Mouse (Mus musculus) hindbrain, embryonic 11.5 days (tissue): ENCODE results near the gene Cdc14b. TPM values are rescaled to one million over a fixed set of nuclear protein-coding genes. Genes with fewer than 3 reads are reported as not detected.
A peak's percentile ranks its signal among the peaks of the same experiment; 100 is the strongest.

Experiments
- ATAC-seq: fragments of 200-750 bp; cut with Nextera tagmentation; 2 replicates; pipeline ENCODE4 v1.8.0; 2017; ENCODE audit warnings: mild to moderate bottlenecking, moderate TSS enrichment, moderate library complexity; ENCODE audit not compliant: low FRiP score
- DNase-seq: peaks from one replicate; pipeline ENCODE4 v3.0.0-alpha.2; 2015; ENCODE audit warnings: low spot score
- H3K27ac ChIP-seq: fragments of 300-500 bp; sonication (generic); 2 replicates; pipeline ENCODE4 v1.5.1; 2014; ENCODE audit warnings: mild to moderate bottlenecking, low read depth, low read length
- H3K27me3 ChIP-seq: fragments of 300-500 bp; sonication (generic); 2 replicates; pipeline ENCODE4 v1.6.1; 2014; ENCODE audit warnings: mild to moderate bottlenecking, low read length, moderate library complexity, mixed read lengths; ENCODE audit not compliant: control insufficient read depth, insufficient read depth
- H3K36me3 ChIP-seq: fragments of 300-500 bp; sonication (generic); 2 replicates; pipeline ENCODE4 v1.6.1; 2014; ENCODE audit warnings: mild to moderate bottlenecking, low read length, moderate library complexity, mixed read lengths; ENCODE audit not compliant: control insufficient read depth, insufficient read depth
- H3K4me1 ChIP-seq: fragments of 300-500 bp; sonication (generic); replicated peaks from 2 replicates; pipeline ENCODE4 v1.6.1; 2014; ENCODE audit warnings: low read length, mixed read lengths; ENCODE audit not compliant: control insufficient read depth, insufficient read depth
- H3K4me2 ChIP-seq: fragments of 300-500 bp; sonication (generic); replicated peaks from 2 replicates; pipeline ENCODE4 v1.6.1; 2014; ENCODE audit warnings: mild to moderate bottlenecking, low read depth, low read length
- H3K4me3 ChIP-seq: fragments of 300-500 bp; sonication (generic); 2 replicates; pipeline ENCODE4 v1.5.1; 2014; ENCODE audit warnings: low read depth, low read length
- H3K9ac ChIP-seq: fragments of 300-500 bp; sonication (generic); 2 replicates; pipeline ENCODE4 v1.6.1; 2014; ENCODE audit warnings: low read depth, low read length
- H3K9me3 ChIP-seq: fragments of 300-500 bp; sonication (generic); 2 replicates; pipeline ENCODE4 v1.6.1; 2016; ENCODE audit warnings: low read length; ENCODE audit not compliant: control insufficient read depth
- WGBS: fragments of 180-500 bp; shearing (Covaris S2); extraction: QIAGEN DNeasy Blood & Tissue Kit; methylation state at CpG from one replicate; pipeline ENCODE4 v1.1.7; 2014; 5-methylcytosine and 5-hydroxymethylcytosine counted together
- polyA plus RNA-seq: library from polyadenylated mRNA; unstranded; fragments of >200 nt; fragmentation: Nextera tagmentation; extraction: Ambion mirVana; gene quantifications from 2 replicates; pipeline ENCODE4 v1.2.1, GENCODE M21; 2014

The Cdc14b gene
- polyA plus RNA-seq, 1 experiment from 2014 or later, result 14.9 TPM

- DNase-seq (peak; percentile 57), ATAC-seq (no peak; the same call in 1 of the 2 replicates)
- 0 out of 2 replicates have a peak, but pooled peaks cover 2% of the 10 kb centered on the region for H3K4me1 ChIP-seq
- H3K9ac ChIP-seq, result peak overlapping the region; percentile 77
- no peaks in the 10 kb centered on the region; the same call in 1 of the 2 replicates for H3K27me3 ChIP-seq
- H3K4me3 ChIP-seq, result peak overlapping the region; percentile 84
- H3K4me2 ChIP-seq, result peak overlapping the region; percentile 98
- H3K27ac ChIP-seq, result no peak overlapping the region
- WGBS, result 1% methylated on average over 14 of the region's 14 CpGs
- 0 out of 2 replicates have a peak, but pooled peaks cover 2% of the 10 kb centered on the region for H3K9me3 ChIP-seq
- H3K36me3 ChIP-seq, result no peaks in the 10 kb centered on the region
Observed at GRCm38 (mm10) chr13:64162626-64163025, 112.5 kb downstream of the Cdc14b start.

DNA sequence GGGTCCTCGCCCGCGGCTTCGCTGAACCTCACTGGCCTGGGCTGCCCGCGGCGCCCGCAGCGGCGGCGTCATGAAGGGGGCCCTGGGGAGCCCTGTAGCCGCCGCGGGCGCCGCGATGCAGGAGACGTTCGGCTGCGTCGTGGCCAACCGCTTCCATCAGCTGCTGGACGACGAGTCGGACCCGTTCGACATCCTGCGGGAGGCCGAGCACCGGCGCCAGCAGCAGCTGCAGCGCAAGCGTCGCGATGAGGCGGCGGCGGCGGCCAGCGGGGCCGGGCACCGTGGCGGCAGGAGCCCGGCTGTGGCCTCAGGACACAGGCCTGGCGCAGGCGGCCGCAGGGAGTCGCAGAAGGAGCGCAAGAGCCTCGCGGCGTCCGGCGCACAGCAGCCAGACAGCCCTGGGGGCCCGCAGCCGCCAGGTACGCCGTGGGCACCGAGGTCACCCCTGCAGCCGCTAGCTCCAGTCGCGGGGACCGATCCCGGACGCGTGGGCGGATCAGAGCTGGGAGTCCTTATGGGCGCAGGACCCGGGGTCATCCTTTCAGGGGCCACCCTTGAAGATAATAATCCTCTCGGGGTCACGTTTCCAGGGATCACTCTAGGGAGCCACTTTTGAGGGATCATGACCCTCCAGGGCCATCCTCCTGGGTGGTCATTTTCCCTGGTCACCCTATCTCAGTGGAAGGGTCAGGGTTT lies 113.0 kb downstream of the Cdc14b start:
- Histone ChIP-seq H3K27ac (peak overlapping the region; percentile 80), H3K4me3 (peak overlapping the region; percentile 84), H3K27me3 (no peaks in the 10 kb centered on the region; the same call in 1 of the 2 replicates), H3K36me3 (no peaks in the 10 kb centered on the region), H3K4me1 (0 out of 2 replicates have a peak, but pooled peaks cover 2% of the 10 kb centered on the region), H3K9me3 (0 out of 2 replicates have a peak, but pooled peaks cover 2% of the 10 kb centered on the region), H3K4me2 (peak overlapping the region; percentile 98), H3K9ac (peak overlapping the region; percentile 77)
- ATAC-seq, result peak; percentile 77
- no peak for DNase-seq
- WGBS, result 0% methylated on average over 55 of the region's 71 CpGs

DNA sequence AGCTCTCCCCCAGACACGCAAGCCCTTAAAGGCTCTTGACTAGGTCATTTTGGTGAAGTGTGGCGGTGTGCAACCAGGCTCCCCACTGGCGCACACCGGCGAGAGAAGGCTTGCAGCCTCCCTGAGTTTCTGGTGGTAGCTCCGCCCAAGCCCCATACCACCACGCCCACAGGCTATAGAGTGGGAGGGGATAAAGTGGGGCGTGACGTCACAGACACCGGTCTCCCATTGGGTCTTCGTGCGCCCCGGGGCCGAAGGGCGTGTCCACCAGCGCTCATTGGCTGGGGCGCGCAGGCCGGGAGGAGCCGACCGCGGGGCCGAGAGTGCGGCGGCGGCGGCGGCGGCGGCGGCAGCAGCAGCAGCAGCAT lies 113.6 kb downstream of the Cdc14b start, which contains the start of gene Habp4:
TSS of gene Habp4 (plus strand) at position 277 of the 368 bp plus-strand sequence.
- Histone ChIP-seq H3K36me3 (no peaks in the 10 kb centered on the region), H3K27me3 (no peaks in the 10 kb centered on the region; the same call in 1 of the 2 replicates), H3K9ac (peak within 1 kb of the TSS; percentile 77), H3K4me3 (peak within 1 kb of the TSS; percentile 84), H3K9me3 (0 out of 2 replicates have a peak, but pooled peaks cover under 1% of the 10 kb centered on the region), H3K4me2 (peak within 1 kb of the TSS; percentile 98), H3K4me1 (0 out of 2 replicates have a peak, but pooled peaks cover 2% of the 10 kb centered on the region), H3K27ac (peak within 1 kb of the TSS; percentile 80)
- WGBS, result under 1% methylated on average over 30 of the region's 31 CpGs
- DNase-seq (peak; percentile 99), ATAC-seq (peak; percentile 98)

DNA sequence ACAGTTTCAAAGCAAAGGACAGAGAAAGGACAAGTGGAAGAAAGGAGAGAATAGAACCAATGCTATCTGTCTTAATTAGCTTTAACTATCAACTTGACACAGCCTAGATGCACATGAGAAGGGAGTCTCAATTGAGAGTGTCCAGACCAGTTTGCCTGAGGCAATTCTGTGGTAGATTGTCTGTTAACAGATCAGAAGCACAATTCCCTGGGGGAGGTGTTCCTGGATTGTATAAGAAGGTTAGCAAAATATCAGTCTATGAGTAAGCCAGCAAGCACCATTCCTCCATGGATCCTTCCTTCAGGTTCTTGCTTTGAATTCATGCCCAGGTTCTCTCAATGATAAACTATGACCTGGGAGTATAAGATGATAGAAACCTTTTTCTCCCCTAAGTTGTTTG lies 118.1 kb downstream of the Cdc14b start:
- Histone ChIP-seq H3K27me3 (no peaks in the 10 kb centered on the region), H3K9ac (no peak overlapping the region), H3K9me3 (no peaks in the 10 kb centered on the region), H3K4me3 (no peak overlapping the region), H3K27ac (no peak overlapping the region), H3K4me2 (no peak overlapping the region), H3K36me3 (no peaks in the 10 kb centered on the region), H3K4me1 (0 out of 2 replicates have a peak, but pooled peaks cover 2% of the 10 kb centered on the region)
- ATAC-seq (no peak), DNase-seq (no peak)

GRCm38 (mm10) chr13:64155171-64155571 lies 119.9 kb downstream of the Cdc14b start:
- Histone ChIP-seq H3K36me3 (no peaks in the 10 kb centered on the region), H3K4me3 (no peak overlapping the region), H3K9me3 (no peaks in the 10 kb centered on the region), H3K4me1 (no peaks in the 10 kb centered on the region), H3K9ac (no peak overlapping the region), H3K27ac (no peak overlapping the region), H3K27me3 (no peaks in the 10 kb centered on the region), H3K4me2 (no peak overlapping the region)
- DNase-seq, result peak; percentile 29
- WGBS, result 21% methylated on average over 1 of the region's 1 CpGs
- ATAC-seq, result no peak

DNA sequence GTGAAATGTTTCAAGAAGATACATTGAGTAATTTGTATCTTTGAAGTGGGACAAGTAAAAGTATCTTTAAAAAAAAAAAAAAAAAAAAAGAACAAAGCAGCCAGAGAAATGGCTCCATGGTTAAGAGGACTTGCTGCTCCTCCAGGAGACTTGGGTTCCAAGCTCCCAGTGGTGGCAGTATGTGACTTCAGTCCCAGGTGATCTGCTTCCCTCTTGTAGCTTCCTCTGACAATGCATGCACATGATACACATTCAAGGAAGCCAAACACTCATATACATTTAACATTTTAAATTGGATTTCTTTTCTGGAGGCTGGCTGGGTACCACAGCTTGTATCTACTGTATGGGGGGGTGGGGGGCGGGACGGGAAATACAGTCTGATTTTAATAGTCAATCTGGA lies 120.4 kb downstream of the Cdc14b start:
- H3K9me3 ChIP-seq, result no peaks in the 10 kb centered on the region
- DNase-seq (no peak), ATAC-seq (no peak)
- H3K4me3 ChIP-seq, result no peak overlapping the region
- no peaks in the 10 kb centered on the region for H3K36me3 ChIP-seq
- WGBS, result 65% methylated on average over 2 of the region's 2 CpGs
- no peak overlapping the region for H3K9ac ChIP-seq
- no peaks in the 10 kb centered on the region for H3K4me1 ChIP-seq
- no peaks in the 10 kb centered on the region for H3K27me3 ChIP-seq
- H3K27ac ChIP-seq, result no peak overlapping the region
- H3K4me2 ChIP-seq, result no peak overlapping the region

DNA sequence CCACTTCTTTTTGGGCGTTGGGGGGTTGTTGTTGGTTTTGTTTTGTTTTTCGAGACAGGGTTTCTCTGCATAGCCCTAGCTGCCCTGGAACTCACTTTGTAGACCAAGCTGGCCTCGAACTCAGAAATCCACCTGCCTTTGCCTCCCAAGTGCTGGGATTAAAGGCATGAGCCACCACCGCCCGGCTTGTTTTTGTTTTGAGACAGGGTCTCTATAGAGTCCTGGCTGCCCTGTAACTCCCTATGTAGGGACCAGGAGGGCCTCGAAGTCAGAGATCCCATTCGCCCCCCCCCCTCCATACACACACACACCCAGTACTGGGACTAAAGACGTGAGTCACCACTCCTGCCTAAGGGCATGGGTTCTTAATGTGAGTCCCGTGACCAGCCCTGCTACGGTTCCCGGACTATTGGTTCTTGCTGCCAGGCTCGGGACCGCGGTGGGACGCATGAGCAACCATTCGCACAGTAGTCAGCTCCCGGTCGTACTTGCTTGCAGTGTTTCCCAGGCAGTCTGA lies 121.3 kb downstream of the Cdc14b start:
- H3K4me3 ChIP-seq, result peak overlapping the region; percentile 93
- no peak overlapping the region for H3K9ac ChIP-seq
- H3K9me3 ChIP-seq, result no peaks in the 10 kb centered on the region
- DNase-seq, result peak; percentile 67
- H3K36me3 ChIP-seq, result no peaks in the 10 kb centered on the region
- no peaks in the 10 kb centered on the region for H3K27me3 ChIP-seq
- peak overlapping the region; percentile 37 for H3K4me2 ChIP-seq
- H3K27ac ChIP-seq, result no peak overlapping the region
- H3K4me1 ChIP-seq, result no peaks in the 10 kb centered on the region
- ATAC-seq, result peak; percentile 56
- WGBS, result under 1% methylated on average over 18 of the region's 18 CpGs

GRCm38 (mm10) chr13:64153083-64153682 lies 121.9 kb downstream of the Cdc14b start, which contains the start of gene Zfp367:
Zfp367 (minus strand) TSS chr13:64153202.
- no peaks in the 10 kb centered on the region for H3K4me1 ChIP-seq
- under 1% methylated on average over 54 of the region's 56 CpGs for WGBS
- no peaks in the 10 kb centered on the region for H3K27me3 ChIP-seq
- peak within 1 kb of the TSS; percentile 93 for H3K4me3 ChIP-seq
- H3K4me2 ChIP-seq, result peak within 1 kb of the TSS; percentile 95
- DNase-seq (peak; percentile 95), ATAC-seq (peak; percentile 96)
- H3K9me3 ChIP-seq, result no peaks in the 10 kb centered on the region
- H3K36me3 ChIP-seq, result no peaks in the 10 kb centered on the region
- peak within 1 kb of the TSS; percentile 72 for H3K9ac ChIP-seq
- peak within 1 kb of the TSS; percentile 74 for H3K27ac ChIP-seq
